Mouse (Mus musculus) brain, embryonic 14.5 days (tissue): ENCODE data around the gene Rmdn2.

ENCODE experiments used
- CTCF ChIP-seq: fragments of 200-500 bp; IDR thresholded peaks from 2 replicates; pipeline ENCODE4 v1.5.1; 2012; ENCODE audit warnings: inconsistent platforms, mild to moderate bottlenecking, moderate library complexity, borderline replicate concordance; ENCODE audit not compliant: insufficient read depth, insufficient read length; ENCODE audit errors: extremely low read depth
- POLR2A ChIP-seq: fragments of 200-500 bp; IDR thresholded peaks from 2 replicates; pipeline ENCODE4 v1.6.1; 2012; ENCODE audit warnings: mild to moderate bottlenecking, inconsistent platforms, borderline replicate concordance; ENCODE audit not compliant: poor library complexity, insufficient read depth, insufficient read length, severe bottlenecking; ENCODE audit errors: extremely low read depth

GRCm38 (mm10) chr17:79649893-79650292, 38.2 kb downstream of the Rmdn2 start:
- TF ChIP-seq CTCF (no peak), POLR2A (no peak)
